Mouse (Mus musculus) E14TG2a.4 (cell line): ENCODE measurements at regions not wholly inside any gene's neighbourhood (a gene's known extent, or its start where the extent isn't known, plus 50 kb on each side); places are given as distances from the start of the nearest gene placed in this dataset.

Experiments
- H3K27me3 ChIP-seq: 2 replicates; pipeline ENCODE4 v1.6.1; 2014; ENCODE audit warnings: low read length, control low read depth; ENCODE audit not compliant: insufficient read depth
- H3K36me3 ChIP-seq: 2 replicates; pipeline ENCODE4 v1.6.1; 2014; ENCODE audit warnings: low read length, control low read depth; ENCODE audit not compliant: insufficient read depth
- H3K4me1 ChIP-seq: replicated peaks from 2 replicates; pipeline ENCODE4 v1.6.1; 2014; ENCODE audit warnings: low read depth, low read length, control low read depth
- H3K4me3 ChIP-seq: replicated peaks from 2 replicates; pipeline ENCODE4 v1.5.1; 2014; ENCODE audit warnings: mild to moderate bottlenecking, low read length
- H3K9me3 ChIP-seq: 2 replicates; pipeline ENCODE4 v1.6.1; 2014; ENCODE audit warnings: low read length, control low read depth
- CTCF ChIP-seq: conservative IDR thresholded peaks from 2 replicates; pipeline ENCODE4 v1.5.1; 2014; ENCODE audit warnings: low read length
- NANOG ChIP-seq: IDR thresholded peaks from 2 replicates; pipeline ENCODE4 v1.6.1; 2014; ENCODE audit warnings: borderline replicate concordance, low read length, mixed read lengths
- POU5F1 ChIP-seq: IDR thresholded peaks from 2 replicates; pipeline ENCODE4 v1.6.1; 2014; ENCODE audit warnings: low read length, borderline replicate concordance

- Histone ChIP-seq H3K9me3 (peaks cover 11% of the 10 kb centered on the region), H3K4me3 (no peak overlapping the region), H3K36me3 (no peaks in the 10 kb centered on the region), H3K4me1 (no peaks in the 10 kb centered on the region), H3K27me3 (no peaks in the 10 kb centered on the region)
- TF ChIP-seq POU5F1 (no peak), CTCF (no peak), NANOG (no peak)
Measured at GRCm38 (mm10) chr10:34811131-34811530, 327.9 kb downstream of the Frk start.

GRCm38 (mm10) chr10:34824121-34824520, 340.9 kb downstream of the Frk start:
- Histone ChIP-seq H3K36me3 (no peaks in the 10 kb centered on the region), H3K9me3 (no peaks in the 10 kb centered on the region), H3K4me3 (no peak overlapping the region), H3K4me1 (no peaks in the 10 kb centered on the region), H3K27me3 (no peaks in the 10 kb centered on the region)
- TF ChIP-seq NANOG (no peak), POU5F1 (no peak), CTCF (no peak)

DNA sequence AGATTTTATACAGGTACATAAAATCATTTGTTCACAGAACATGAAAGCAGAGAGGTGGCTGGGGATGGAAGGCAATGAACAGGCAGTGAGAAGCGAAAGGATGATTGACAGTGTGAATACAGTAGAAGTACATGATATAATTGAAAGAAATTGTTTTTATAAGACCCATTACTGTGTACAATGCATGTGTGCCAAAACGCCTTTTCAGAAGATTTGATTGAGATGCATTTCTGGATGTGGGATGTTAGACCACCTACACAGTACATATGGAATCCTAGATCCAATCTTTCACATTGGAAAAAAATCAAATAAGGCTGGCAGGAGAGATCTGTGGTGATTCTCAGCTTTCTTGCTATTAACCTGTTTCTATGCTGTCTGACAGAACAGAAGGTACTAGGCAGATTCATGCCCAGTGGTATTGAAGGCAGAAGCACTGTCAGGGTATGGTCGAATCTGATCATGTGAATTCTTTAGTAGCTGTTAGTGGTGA, 358.9 kb downstream of the Frk start:
- Histone ChIP-seq H3K27me3 (no peaks in the 10 kb centered on the region), H3K4me1 (no peaks in the 10 kb centered on the region), H3K36me3 (no peaks in the 10 kb centered on the region), H3K9me3 (no peaks in the 10 kb centered on the region), H3K4me3 (no peak overlapping the region)
- TF ChIP-seq CTCF, result no peak
- TF ChIP-seq NANOG, result no peak
- no peak for TF ChIP-seq POU5F1

DNA sequence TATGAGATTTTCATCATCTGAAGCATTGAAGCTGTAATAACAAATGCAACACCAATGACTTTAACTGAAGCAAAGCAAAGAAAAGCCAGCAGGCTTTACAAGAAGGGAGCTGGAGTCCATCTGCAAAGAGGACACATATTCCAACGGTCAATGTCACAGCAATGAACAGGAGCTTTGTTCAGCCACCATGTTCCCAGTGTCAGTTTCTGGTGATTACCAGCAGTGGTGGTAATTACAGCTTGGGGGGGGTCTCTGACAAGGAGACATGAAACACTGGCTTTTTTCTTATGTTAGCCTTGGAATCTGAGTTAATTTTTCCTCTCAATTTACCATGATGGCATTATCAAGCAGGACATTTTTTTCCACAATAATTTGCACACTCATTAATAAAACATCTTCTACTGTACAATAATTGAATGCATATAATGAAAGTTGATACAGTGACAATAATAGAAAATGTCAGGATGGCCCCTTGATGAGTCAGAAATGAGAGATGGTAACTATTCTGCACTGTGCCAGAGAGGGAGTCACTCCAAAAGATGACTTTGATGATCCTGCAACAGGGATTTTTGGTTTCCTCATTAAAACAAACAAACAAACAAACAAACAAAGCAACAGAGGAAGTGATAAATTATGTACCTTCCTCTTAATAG, 373.4 kb downstream of the Frk start:
- Histone ChIP-seq H3K9me3 (no peaks in the 10 kb centered on the region), H3K36me3 (no peaks in the 10 kb centered on the region), H3K27me3 (no peaks in the 10 kb centered on the region), H3K4me1 (no peaks in the 10 kb centered on the region), H3K4me3 (no peak overlapping the region)
- TF ChIP-seq CTCF (no peak), NANOG (no peak), POU5F1 (no peak)

DNA sequence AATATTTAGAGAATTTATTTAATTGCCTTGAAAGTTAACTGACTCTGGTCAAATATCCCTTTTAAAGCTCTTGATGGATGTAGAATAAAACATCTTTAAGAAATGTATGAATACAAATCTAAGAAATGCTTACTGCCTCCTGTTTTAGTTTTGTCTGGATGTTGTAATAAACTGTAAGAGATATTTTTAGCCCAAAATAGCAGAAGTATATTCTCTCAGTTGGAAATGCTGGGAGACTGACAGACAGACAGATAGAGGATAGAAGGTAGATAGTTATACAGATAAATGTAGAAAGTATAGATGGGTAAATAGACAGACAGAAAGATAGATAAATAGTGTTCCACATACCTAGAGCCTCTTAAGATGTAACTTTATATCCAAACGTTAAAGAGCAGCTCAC, 379.5 kb downstream of the Frk start:
- no peak overlapping the region for H3K4me3 ChIP-seq
- H3K36me3 ChIP-seq, result no peaks in the 10 kb centered on the region
- no peaks in the 10 kb centered on the region for H3K4me1 ChIP-seq
- H3K9me3 ChIP-seq, result no peaks in the 10 kb centered on the region
- TF ChIP-seq POU5F1 (no peak), CTCF (no peak), NANOG (no peak)
- no peaks in the 10 kb centered on the region for H3K27me3 ChIP-seq

GRCm38 (mm10) chr10:34871888-34872287, 388.7 kb downstream of the Frk start:
- no peaks in the 10 kb centered on the region for H3K9me3 ChIP-seq
- H3K27me3 ChIP-seq, result no peaks in the 10 kb centered on the region
- H3K4me3 ChIP-seq, result no peak overlapping the region
- H3K4me1 ChIP-seq, result no peaks in the 10 kb centered on the region
- TF ChIP-seq POU5F1, result no peak
- TF ChIP-seq CTCF, result no peak
- no peak for TF ChIP-seq NANOG
- H3K36me3 ChIP-seq, result no peaks in the 10 kb centered on the region

DNA sequence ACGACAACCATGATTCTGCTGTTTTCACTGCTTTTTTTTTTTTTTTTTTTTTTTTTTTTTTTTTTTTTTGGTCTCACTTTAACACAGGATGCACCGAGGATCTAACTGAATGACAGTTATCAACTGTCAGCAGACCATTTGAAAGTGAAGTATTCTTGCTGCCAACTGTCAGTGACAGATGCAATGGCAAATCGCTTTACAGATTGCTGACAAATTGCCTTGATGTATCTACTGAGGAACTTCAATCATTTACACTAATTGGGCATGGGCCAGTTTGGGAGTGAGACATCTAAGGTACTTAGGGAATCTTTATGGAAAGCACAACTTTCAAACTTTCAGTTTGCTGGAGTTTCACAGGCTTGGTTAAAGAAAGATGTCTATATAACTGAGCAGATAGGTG, 395.3 kb downstream of the Frk start:
- H3K4me1 ChIP-seq, result no peaks in the 10 kb centered on the region
- no peaks in the 10 kb centered on the region for H3K9me3 ChIP-seq
- H3K4me3 ChIP-seq, result no peak overlapping the region
- H3K36me3 ChIP-seq, result no peaks in the 10 kb centered on the region
- no peaks in the 10 kb centered on the region for H3K27me3 ChIP-seq
- TF ChIP-seq NANOG (no peak), CTCF (no peak), POU5F1 (no peak)

DNA sequence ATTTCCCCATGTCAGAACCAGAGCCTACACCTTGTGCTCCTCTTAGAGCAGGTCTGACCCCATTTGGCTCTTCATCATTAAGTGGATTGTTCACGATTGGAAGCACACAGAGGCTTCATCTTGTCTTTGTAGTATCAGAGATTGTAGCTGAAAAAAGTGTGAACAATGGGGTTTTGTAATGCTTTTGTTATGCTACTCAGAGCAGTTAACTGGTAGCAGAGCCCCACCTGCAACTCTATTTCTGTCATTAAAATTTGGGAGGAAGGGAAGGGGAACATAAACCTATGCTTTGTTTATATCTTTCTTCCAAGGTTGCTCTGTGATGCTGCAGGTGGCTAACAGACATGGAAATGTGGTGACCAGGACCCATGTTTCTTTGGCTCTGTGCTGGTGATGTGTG, 404.4 kb downstream of the Frk start:
- Histone ChIP-seq H3K9me3 (peaks cover 49% of the 10 kb centered on the region), H3K27me3 (no peaks in the 10 kb centered on the region), H3K4me3 (no peak overlapping the region), H3K4me1 (no peaks in the 10 kb centered on the region), H3K36me3 (0 out of 2 replicates have a peak, but pooled peaks cover 3% of the 10 kb centered on the region)
- TF ChIP-seq NANOG, result peak; percentile 80
- TF ChIP-seq CTCF, result no peak

DNA sequence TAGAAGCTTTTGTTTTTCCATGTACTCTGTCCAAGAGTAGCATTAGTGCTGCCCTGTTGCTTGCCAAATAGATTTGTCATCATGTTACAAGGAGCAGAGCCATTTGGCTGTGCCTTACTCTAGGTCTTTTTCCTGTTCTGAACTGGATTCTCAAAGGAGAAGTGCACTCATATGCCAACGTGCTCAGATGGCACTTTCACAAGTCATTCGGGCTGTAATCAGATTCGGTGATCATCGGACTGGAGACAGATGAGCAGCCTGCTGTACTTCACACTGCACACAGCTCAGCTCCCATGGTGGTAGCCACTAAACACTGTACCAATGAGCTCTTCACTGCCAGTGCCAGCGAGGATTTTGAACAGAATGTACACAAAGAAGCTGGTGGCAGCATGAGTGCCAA, 421.1 kb downstream of the Frk start:
- Histone ChIP-seq H3K4me3 (no peak overlapping the region), H3K4me1 (no peaks in the 10 kb centered on the region), H3K9me3 (no peaks in the 10 kb centered on the region), H3K27me3 (no peaks in the 10 kb centered on the region), H3K36me3 (no peaks in the 10 kb centered on the region)
- no peak for TF ChIP-seq CTCF
- TF ChIP-seq NANOG, result no peak
- TF ChIP-seq POU5F1, result no peak
